Mouse (Mus musculus) adrenal gland (tissue): ENCODE measurements around the gene Gm20890.
"Not testable (repeated sequence)": the region's sequence is repeated elsewhere in the genome, so short reads cannot be mapped to it uniquely, and the experiment has no call there.

ENCODE experiments used
- intact Hi-C: fragments of 180-260 bp; cut with DNase I; formaldehyde crosslinking; loops from one replicate; pipeline ENCODE4 v1.15.1; 2025
- long read RNA-seq, 2 experiments: library from polyadenylated mRNA; unstranded; transcript quantifications; one replicate each; pipeline ENCODE4 v2.0.0; 2020; ENCODE audit warnings: borderline replicate concordance in 1 of 2; ENCODE audit not compliant: insufficient replicate concordance in 1 of 2

The Gm20890 gene
- long read RNA-seq, experiment 1 = 0 reads
- long read RNA-seq, experiment 2 = 0 reads

DNA sequence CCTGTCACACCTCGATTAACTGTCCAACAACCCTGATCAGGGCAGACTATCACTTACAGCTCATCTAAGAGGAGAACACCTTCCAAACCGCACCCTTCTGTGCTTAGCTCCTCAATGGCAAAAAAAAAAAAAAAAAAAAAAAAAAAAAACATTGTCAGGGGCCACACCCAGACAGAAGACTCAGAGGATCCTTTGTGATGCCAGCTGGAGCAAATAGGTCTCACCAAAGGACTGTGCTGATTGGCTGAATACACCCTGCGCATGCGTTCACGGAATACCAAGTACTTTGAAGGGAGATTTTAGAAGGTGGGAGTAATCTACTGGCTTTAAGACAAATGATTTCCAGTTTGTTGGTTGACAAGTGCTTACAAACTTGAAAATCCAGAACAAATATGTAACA, at the start of gene Gm20890:
Gene Gm20890, minus strand, starts transcription at position 101 of the 400 bp plus-strand sequence.
- intact Hi-C loops = not testable (repeated sequence)
